Mouse (Mus musculus) hindbrain, embryonic 16.5 days (tissue): ENCODE measurements around the gene Gm10799. TPM values are rescaled to one million over a fixed set of nuclear protein-coding genes. Genes with fewer than 3 reads are reported as not detected.
"Not testable (repeated sequence)": the region's sequence is repeated elsewhere in the genome, so short reads cannot be mapped to it uniquely, and the experiment has no call there.

Source experiments
- ATAC-seq: fragments of 200-750 bp; cut with Nextera tagmentation; 2 replicates; pipeline ENCODE4 v1.8.0; 2017; ENCODE audit warnings: moderate TSS enrichment, moderate library complexity
- H3K27ac ChIP-seq: fragments of 300-500 bp; sonication (generic); 2 replicates; pipeline ENCODE4 v1.5.1; 2014; ENCODE audit warnings: low read depth, mild to moderate bottlenecking, control low read depth, low read length, moderate library complexity
- H3K27me3 ChIP-seq: fragments of 300-500 bp; sonication (generic); replicated peaks from 2 replicates; pipeline ENCODE4 v1.6.1; 2014; ENCODE audit warnings: low read length; ENCODE audit not compliant: control insufficient read depth, insufficient read depth
- H3K36me3 ChIP-seq: fragments of 300-500 bp; sonication (generic); 2 replicates; pipeline ENCODE4 v1.6.1; 2014; ENCODE audit warnings: mild to moderate bottlenecking, low read length, moderate library complexity, mixed read lengths; ENCODE audit not compliant: control insufficient read depth, insufficient read depth
- H3K4me1 ChIP-seq: fragments of 300-500 bp; sonication (generic); 2 replicates; pipeline ENCODE4 v1.6.1; 2014; ENCODE audit warnings: low read depth, low read length; ENCODE audit not compliant: control insufficient read depth, insufficient read depth
- H3K4me2 ChIP-seq: fragments of 300-500 bp; sonication (generic); 2 replicates; pipeline ENCODE4 v1.6.1; 2014; ENCODE audit warnings: mild to moderate bottlenecking, low read length, control low read depth, moderate library complexity
- H3K4me3 ChIP-seq: fragments of 300-500 bp; sonication (generic); 2 replicates; pipeline ENCODE4 v1.5.1; 2014; ENCODE audit warnings: mild to moderate bottlenecking, low read length, control low read depth, moderate library complexity
- H3K9ac ChIP-seq: fragments of 300-500 bp; sonication (generic); 2 replicates; pipeline ENCODE4 v1.6.1; 2014; ENCODE audit warnings: low read depth, mild to moderate bottlenecking, control low read depth, low read length, moderate library complexity
- H3K9me3 ChIP-seq: fragments of 300-500 bp; sonication (generic); 2 replicates; pipeline ENCODE4 v1.6.1; 2014; ENCODE audit warnings: mild to moderate bottlenecking, low read length, moderate library complexity; ENCODE audit not compliant: control insufficient read depth
- WGBS: fragments of 180-500 bp; shearing (Covaris S2); extraction: QIAGEN DNeasy Blood & Tissue Kit; methylation state at CpG from one replicate; pipeline ENCODE4 v1.1.7; 2014; 5-methylcytosine and 5-hydroxymethylcytosine counted together
- polyA plus RNA-seq: library from polyadenylated mRNA; unstranded; fragments of >200 nt; fragmentation: Nextera tagmentation; extraction: Ambion mirVana; gene quantifications from 2 replicates; pipeline ENCODE4 v1.2.1, GENCODE M21; 2015

Gm10799 gene
- polyA plus RNA-seq, 1 experiment from 2014 or later, result not detected

- Histone ChIP-seq H3K27me3 (no peaks in the 10 kb centered on the region), H3K4me2 (no peak overlapping the region), H3K4me3 (no peak overlapping the region), H3K27ac (no peak overlapping the region), H3K4me1 (no peaks in the 10 kb centered on the region), H3K36me3 (no peaks in the 10 kb centered on the region), H3K9ac (no peak overlapping the region), H3K9me3 (no peaks in the 10 kb centered on the region)
- ATAC-seq, result peak; percentile 30; the same call in 1 of the 2 replicates
Observed at GRCm38 (mm10) chr2:104082474-104082873, 14.1 kb upstream of the Gm10799 start.

GRCm38 (mm10) chr2:104081436-104082050 is 13.2 kb upstream of the Gm10799 start:
- H3K4me1 ChIP-seq, H3K27ac ChIP-seq, ATAC-seq, H3K9me3 ChIP-seq, H3K36me3 ChIP-seq, H3K4me2 ChIP-seq, H3K9ac ChIP-seq, H3K4me3 ChIP-seq, H3K27me3 ChIP-seq: not testable (repeated sequence)
- WGBS, result no CpG with 5 or more reads among the region's 1 CpGs

- ATAC-seq, H3K9me3 ChIP-seq, H3K27me3 ChIP-seq, H3K4me3 ChIP-seq, H3K9ac ChIP-seq, H3K27ac ChIP-seq, H3K4me1 ChIP-seq, H3K36me3 ChIP-seq, H3K4me2 ChIP-seq: not testable (repeated sequence)
- WGBS, result 77% methylated on average over 5 of the region's 5 CpGs
Observed at GRCm38 (mm10) chr2:104078285-104078684, 9.9 kb upstream of the Gm10799 start.

DNA sequence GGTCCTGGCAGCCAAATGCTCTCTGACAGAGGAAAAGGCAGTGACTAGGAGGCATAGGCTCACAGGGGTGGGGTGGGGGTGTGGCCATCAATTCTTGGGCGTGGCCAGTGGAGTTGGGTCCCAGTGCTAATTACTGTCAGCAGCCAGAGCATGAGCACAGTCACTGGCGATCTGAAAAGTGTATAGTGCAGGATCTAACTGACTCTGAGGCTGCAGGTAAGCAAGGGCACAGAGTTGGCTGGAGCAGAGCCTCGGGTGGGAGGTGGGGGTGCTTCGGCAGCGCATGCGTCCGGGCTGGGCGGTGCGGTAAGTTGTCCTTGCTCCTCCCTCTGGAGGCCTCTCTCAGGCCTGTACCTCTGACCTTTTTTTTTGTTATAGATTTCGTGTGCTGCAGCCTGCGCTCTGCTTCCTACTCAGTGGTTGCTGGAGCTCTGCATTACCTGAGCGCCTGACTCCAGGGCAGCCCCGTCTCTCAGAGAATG is 1.4 kb upstream of the Gm10799 start, which contains the start of gene Cd59b:
Gene Cd59b (plus strand): TSS at position 146 of the 482 bp plus-strand sequence.
- Histone ChIP-seq H3K4me2 (peak within 1 kb of the TSS; percentile 68), H3K9me3 (no peaks in the 10 kb centered on the region), H3K36me3 (no peaks in the 10 kb centered on the region), H3K27ac (0 out of 2 replicates have a peak within 1 kb of the TSS, but pooled peaks have one; percentile 29), H3K4me1 (peaks cover 3% of the 10 kb centered on the region; the same call in 1 of the 2 replicates), H3K27me3 (no peaks in the 10 kb centered on the region), H3K9ac (peak within 1 kb of the TSS; percentile 59), H3K4me3 (peak within 1 kb of the TSS; percentile 42)
- 11% methylated on average over 13 of the region's 13 CpGs for WGBS
- peak; percentile 91 for ATAC-seq

DNA sequence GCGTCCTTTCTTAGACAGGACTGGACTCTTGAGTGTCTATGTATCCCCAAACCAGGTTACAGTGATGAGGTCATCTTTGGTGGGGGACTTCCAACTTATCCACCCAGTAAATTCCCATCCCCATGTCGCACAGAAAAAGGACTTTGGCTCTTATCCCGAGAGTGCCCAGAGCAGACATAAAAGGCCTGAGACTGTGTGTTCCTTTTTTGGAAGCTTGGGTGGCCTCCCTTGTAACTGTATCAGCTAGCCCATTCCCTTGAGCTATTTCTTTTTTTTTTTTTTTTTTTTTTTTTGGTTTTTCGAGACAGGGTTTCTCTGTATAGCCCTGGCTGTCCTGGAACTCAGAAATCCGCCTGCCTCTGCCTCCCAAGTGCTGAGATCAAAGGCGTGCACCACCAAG is 2.8 kb downstream of the Gm10799 start, which contains the start of gene Gm10912:
Gene Gm10912 (plus strand): TSS at position 301 of the 400 bp plus-strand sequence.
- not testable (repeated sequence) for H3K27me3 ChIP-seq, H3K4me2 ChIP-seq, H3K4me3 ChIP-seq, ATAC-seq, H3K36me3 ChIP-seq, H3K27ac ChIP-seq, H3K4me1 ChIP-seq, H3K9me3 ChIP-seq, H3K9ac ChIP-seq
- WGBS, result 93% methylated on average over 5 of the region's 6 CpGs

DNA sequence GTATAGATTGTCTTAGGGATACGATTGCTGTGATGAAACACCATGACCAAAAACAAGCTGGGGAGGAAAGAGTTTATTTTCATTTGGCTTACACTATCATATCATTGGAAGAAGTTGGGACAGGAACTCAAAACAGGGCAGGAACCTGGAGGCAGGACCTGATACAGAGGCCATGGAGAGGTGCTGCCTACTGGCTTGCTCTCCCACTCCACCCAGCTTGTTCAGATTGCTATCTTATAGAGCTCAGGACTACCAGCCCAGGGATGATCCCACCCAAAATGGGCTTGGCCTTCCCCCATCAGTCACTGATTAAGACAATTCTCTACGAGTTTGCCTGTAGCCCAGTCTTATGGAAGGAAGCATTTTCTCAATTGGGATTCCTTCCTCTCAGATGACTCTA is 4.2 kb downstream of the Gm10799 start:
- H3K4me1 ChIP-seq, result no peaks in the 10 kb centered on the region
- 82% methylated on average over 2 of the region's 2 CpGs for WGBS
- no peak overlapping the region for H3K4me2 ChIP-seq
- no peaks in the 10 kb centered on the region for H3K9me3 ChIP-seq
- H3K27ac ChIP-seq, result no peak overlapping the region
- ATAC-seq, result no peak
- H3K9ac ChIP-seq, result no peak overlapping the region
- no peaks in the 10 kb centered on the region for H3K27me3 ChIP-seq
- peaks cover 7% of the 10 kb centered on the region for H3K36me3 ChIP-seq
- no peak overlapping the region for H3K4me3 ChIP-seq

GRCm38 (mm10) chr2:104062665-104063064 is 5.7 kb downstream of the Gm10799 start:
- Histone ChIP-seq H3K9ac (no peak overlapping the region), H3K4me2 (no peak overlapping the region), H3K36me3 (peaks cover 11% of the 10 kb centered on the region), H3K4me3 (no peak overlapping the region), H3K27me3 (no peaks in the 10 kb centered on the region), H3K4me1 (no peaks in the 10 kb centered on the region), H3K9me3 (no peaks in the 10 kb centered on the region), H3K27ac (no peak overlapping the region)
- ATAC-seq, result no peak

DNA sequence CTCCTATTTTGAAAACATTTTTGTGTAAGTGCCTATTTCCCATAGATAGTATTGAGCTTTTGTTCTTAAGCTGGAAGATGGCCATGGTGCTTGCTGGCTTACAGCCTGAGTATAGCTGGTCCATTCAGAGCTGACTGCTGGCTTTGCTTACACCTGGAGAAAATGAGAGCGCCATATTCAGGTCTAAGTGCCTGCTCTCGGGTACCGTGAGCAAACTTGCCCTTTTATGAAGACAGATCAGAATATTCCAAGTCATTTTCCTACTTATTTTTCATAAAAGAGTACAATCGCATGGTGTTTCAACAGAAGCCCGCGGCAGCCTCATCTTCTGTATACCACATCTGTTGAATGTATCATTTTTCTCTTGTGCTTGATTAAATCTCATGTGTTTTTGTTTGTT is 7.4 kb downstream of the Gm10799 start:
- WGBS, result 97% methylated on average over 6 of the region's 6 CpGs
- no peak overlapping the region for H3K27ac ChIP-seq
- no peaks in the 10 kb centered on the region for H3K27me3 ChIP-seq
- H3K4me2 ChIP-seq, result no peak overlapping the region
- H3K4me3 ChIP-seq, result no peak overlapping the region
- no peaks in the 10 kb centered on the region for H3K4me1 ChIP-seq
- no peak overlapping the region for H3K9ac ChIP-seq
- no peak for ATAC-seq
- no peaks in the 10 kb centered on the region for H3K9me3 ChIP-seq
- H3K36me3 ChIP-seq, result peaks cover 11% of the 10 kb centered on the region

DNA sequence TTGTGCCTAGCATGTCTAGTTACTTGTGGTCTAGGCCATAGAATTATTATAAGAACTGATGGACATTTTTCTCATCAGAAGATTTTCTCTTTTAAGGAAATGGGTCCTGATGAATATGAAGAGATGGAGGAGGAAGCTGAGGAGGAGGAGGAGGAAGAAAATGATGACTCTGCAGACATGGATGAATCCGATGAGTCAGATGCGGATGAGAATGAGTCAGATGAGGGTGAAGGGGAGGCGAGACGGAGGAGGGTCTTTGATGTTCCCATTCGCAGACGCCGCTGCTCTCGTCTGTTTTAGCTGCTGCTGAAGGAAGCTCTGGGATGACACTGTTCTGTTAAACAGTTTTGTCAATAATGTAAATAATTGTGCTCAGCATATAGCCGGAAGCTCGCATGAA is 8.6 kb downstream of the Gm10799 start:
- Histone ChIP-seq H3K9me3 (no peaks in the 10 kb centered on the region), H3K9ac (no peak overlapping the region), H3K4me3 (no peak overlapping the region), H3K36me3 (peaks cover 17% of the 10 kb centered on the region), H3K27ac (no peak overlapping the region), H3K4me2 (no peak overlapping the region), H3K27me3 (no peaks in the 10 kb centered on the region), H3K4me1 (no peaks in the 10 kb centered on the region)
- no peak for ATAC-seq
- WGBS, result 87% methylated on average over 10 of the region's 10 CpGs
